8 mouse cellular contexts compared by ENCODE assay signal in genomic region chr3:40951365-40951764, GRCm38 (mm10). TPM values are rescaled to one million over a fixed set of nuclear protein-coding genes. Genes with fewer than 3 reads are reported as not detected.
DNase-seq lines count a peak whose midpoint lies in the region; ATAC-seq lines count a peak whose summit lies in the region.

No protein-coding gene starts in this region.

- H3K4me1 ChIP-seq in embryonic facial prominence, embryonic 11.5 days (ENCODE audit: control insufficient read depth, insufficient read depth, low read length), result no peaks in the 10 kb centered on the region

- WGBS in embryonic facial prominence, embryonic 11.5 days, result 12% methylated on average over 7 of the region's 7 CpGs
- WGBS in macrophage (ENCODE audit: missing documents), result 11% methylated on average over 6 of the region's 7 CpGs

- peaks cover 8% of the 10 kb centered on the region for H3K27me3 ChIP-seq in embryonic facial prominence, embryonic 11.5 days (ENCODE audit: control insufficient read depth, insufficient read depth, low read length)

- peak overlapping the region; percentile 99 for H3K4me2 ChIP-seq in embryonic facial prominence, embryonic 11.5 days (ENCODE audit: low read depth, low read length)

- peak; percentile 22 to 24 for DNase-seq in cerebellum, postnatal 10 days
- no peak for DNase-seq in cerebellum, postnatal 36 days
- DNase-seq in embryonic facial prominence, embryonic 11.5 days (ENCODE audit: low spot score), result peak; percentile 39
- DNase-seq in hindlimb bud, embryonic 11.5 days (ENCODE audit: extremely low spot score, low read depth, low spot score), result peak; percentile 12
- peak; percentile 23 for DNase-seq in thymus, postnatal 4 days
- no peak for DNase-seq in urinary bladder, postnatal 14 days (ENCODE audit: low spot score)

- no peaks in the 10 kb centered on the region for H3K36me3 ChIP-seq in embryonic facial prominence, embryonic 11.5 days (replicated peaks; ENCODE audit: control insufficient read depth, insufficient read depth, low read depth, low read length)
- no peaks in the 10 kb centered on the region for H3K36me3 ChIP-seq in macrophage (ENCODE audit: inconsistent target)

- no peaks in the 10 kb centered on the region for H3K9me3 ChIP-seq in embryonic facial prominence, embryonic 11.5 days (replicated peaks; ENCODE audit: control insufficient read depth, low read length)

- no peak overlapping the region for H3K27ac ChIP-seq in embryonic facial prominence, embryonic 11.5 days (replicated peaks; ENCODE audit: low read depth, low read length)
- H3K27ac ChIP-seq in macrophage, result no peak overlapping the region

- peak overlapping the region; percentile 70; the same call in 1 of the 2 replicates for H3K4me3 ChIP-seq in embryonic facial prominence, embryonic 11.5 days (ENCODE audit: low read depth, low read length)
- peak overlapping the region; percentile 93 for H3K4me3 ChIP-seq in macrophage (ENCODE audit: inconsistent target)

- H3K79me2 ChIP-seq in macrophage (ENCODE audit: inconsistent target), result no peaks in the 10 kb centered on the region

- H3K9ac ChIP-seq in embryonic facial prominence, embryonic 11.5 days (replicated peaks; ENCODE audit: low read length), result no peak overlapping the region

- peak; percentile 21 for ATAC-seq in CD4-positive, CD25-positive, alpha-beta regulatory T cell, adult 4 months
- no peak for ATAC-seq in embryonic facial prominence, embryonic 11.5 days (replicated peaks; ENCODE audit: insufficient number of reproducible peaks, low FRiP score, low TSS enrichment, low read depth)

RNA-seq across cellular contexts. Expression of gene Larp1b, which starts 1.7 kb away (rescaled TPM):
- 10 to 100 TPM; 12.7 to 27.2 TPM for polyA plus RNA-seq in CD4-positive, CD25-positive, alpha-beta regulatory T cell, adult 4 months (2017; shearing (Covaris generic))
- 1.4 and 1.7 TPM in 2 replicates for polyA plus RNA-seq in embryonic facial prominence, embryonic 11.5 days (2014; fragmentation: Nextera tagmentation; extraction: Ambion mirVana)
- 10 to 100 TPM in 16 of 26 experiments, 1 to 10 TPM in 10; 5.9 to 34.6 (median 10.4) TPM for total RNA-seq in macrophage (2018; cell fraction: chromatin; rRNA removed)
- total RNA-seq in macrophage (2018; cell fraction: cytosol; rRNA removed), result 10 to 100 TPM in 1 of 26 experiments, 1 to 10 TPM in 25; 4.1 to 10.7 (median 6.4) TPM
- total RNA-seq in macrophage (2018; cell fraction: nucleus; rRNA removed), result 10 to 100 TPM in 11 of 26 experiments, 1 to 10 TPM in 15; 4.8 to 22.8 (median 9.1) TPM
- polyA plus RNA-seq in macrophage (2018), result 4.1 to 12.1 TPM (median 8.9 TPM) in 3 replicates

RNA-seq across cellular contexts. Expression of gene 1700034I23Rik, which starts 49.0 kb away (rescaled TPM):
- polyA plus RNA-seq in CD4-positive, CD25-positive, alpha-beta regulatory T cell, adult 4 months (2017; shearing (Covaris generic)), result under 1 TPM; 0.86 to 0.96 TPM
- 0.17 TPM in 1 of 2 replicates, not detected in the other for polyA plus RNA-seq in embryonic facial prominence, embryonic 11.5 days (2014; fragmentation: Nextera tagmentation; extraction: Ambion mirVana)
- total RNA-seq in macrophage (2018; cell fraction: chromatin; rRNA removed), result not detected
- total RNA-seq in macrophage (2018; cell fraction: cytosol; rRNA removed), result not detected
- total RNA-seq in macrophage (2018; cell fraction: nucleus; rRNA removed), result not detected
- not detected in 3 replicates for polyA plus RNA-seq in macrophage (2018)

Comparison
In these comparisons a context has a peak if more than half of its experiments do, and no peak if none do; other contexts are left out.
1. DNase-seq: peak in cerebellum, postnatal 10 days (2 of 2), embryonic facial prominence, embryonic 11.5 days (single experiment), hindlimb bud, embryonic 11.5 days (single experiment) and thymus, postnatal 4 days (single experiment); none in cerebellum, postnatal 36 days (0 of 2) and urinary bladder, postnatal 14 days (single experiment).